Mouse (Mus musculus): ENCODE measurements around the gene Lce1a1. TPM values are rescaled to one million over a fixed set of nuclear protein-coding genes. Genes with fewer than 3 reads are reported as not detected.

The Lce1a1 gene
- not detected for polyA plus RNA-seq (2012; fragmentation: generic; extraction: Trizol)

GRCm38 (mm10) chr3:92648207-92648606 lies at the start of gene Lce1a1:
Gene Lce1a1 (minus strand): TSS chr3:92648307.

GRCm38 (mm10) chr3:92687110-92687509 lies 39.0 kb upstream of the Lce1a1 start, which contains the start of gene Lce1d:
Gene Lce1d (minus strand): TSS chr3:92687210.

GRCm38 (mm10) chr3:92678947-92679346 lies 30.8 kb upstream of the Lce1a1 start, which contains the start of gene Lce1c:
Gene Lce1c (plus strand): TSS chr3:92679247.

GRCm38 (mm10) chr3:92670215-92670614 lies 22.1 kb upstream of the Lce1a1 start, which contains the start of gene Lce1a2:
Gene Lce1a2 (minus strand): TSS chr3:92670315.

GRCm38 (mm10) chr3:92656826-92657225 lies 8.7 kb upstream of the Lce1a1 start, which contains the start of gene Lce1b:
Gene Lce1b (minus strand): TSS chr3:92656926.

GRCm38 (mm10) chr3:92621560-92621959 lies 26.5 kb downstream of the Lce1a1 start, which contains the start of gene Lce6a:
Gene Lce6a (minus strand): TSS chr3:92621660.

GRCm38 (mm10) chr3:92607392-92607791 lies 40.7 kb downstream of the Lce1a1 start, which contains the start of gene 2210017I01Rik:
Gene 2210017I01Rik (minus strand): TSS chr3:92607492.

Other genes with a start within 250 kb of the Lce1a1 start
- gene Sprr2i, start 240.3 kb downstream of the Lce1a1 start, polyA plus RNA-seq (2012; fragmentation: generic; extraction: Trizol): not detected
- under 1 TPM in 1 of 2 experiments, not detected in 1; 0.15 TPM for gene Sprr2j-ps, start 230.2 kb downstream of the Lce1a1 start, polyA plus RNA-seq (2012; fragmentation: generic; extraction: Trizol)
- 10 to 100 TPM in 1 of 2 experiments, 1 to 10 TPM in 1; 6.3 to 13.3 TPM for gene Gm9774, start 218.9 kb downstream of the Lce1a1 start, polyA plus RNA-seq (2012; fragmentation: generic; extraction: Trizol)
- gene Sprr2k, start 215.7 kb downstream of the Lce1a1 start, polyA plus RNA-seq (2012; fragmentation: generic; extraction: Trizol): 1 to 10 TPM in 1 of 2 experiments, under 1 TPM in 1; 0.38 to 2.1 TPM
- gene Sprr1b, start 209.5 kb downstream of the Lce1a1 start, polyA plus RNA-seq (2012; fragmentation: generic; extraction: Trizol): not detected
- gene Sprr3, start 189.6 kb downstream of the Lce1a1 start, polyA plus RNA-seq (2012; fragmentation: generic; extraction: Trizol): not detected
- 10 to 100 TPM in 1 of 2 experiments, 1 to 10 TPM in 1; 4.8 to 21.7 TPM for gene Sprr1a, start 162.4 kb downstream of the Lce1a1 start, polyA plus RNA-seq (2012; fragmentation: generic; extraction: Trizol)
- gene Sprr4, start 147.8 kb downstream of the Lce1a1 start, polyA plus RNA-seq (2012; fragmentation: generic; extraction: Trizol): not detected
- gene 2310046K23Rik, start 113.8 kb downstream of the Lce1a1 start, polyA plus RNA-seq (2012; fragmentation: generic; extraction: Trizol): not detected
- gene Ivl, start 74.6 kb downstream of the Lce1a1 start, polyA plus RNA-seq (2012; fragmentation: generic; extraction: Trizol): under 1 TPM; 0.01 to 0.02 TPM
- not detected for gene Smcp, start 59.3 kb downstream of the Lce1a1 start, polyA plus RNA-seq (2012; fragmentation: generic; extraction: Trizol)
- gene 2210017I01Rik, start 40.8 kb downstream of the Lce1a1 start, polyA plus RNA-seq (2012; fragmentation: generic; extraction: Trizol): not detected
- gene Lce6a, start 26.6 kb downstream of the Lce1a1 start, polyA plus RNA-seq (2012; fragmentation: generic; extraction: Trizol): not detected
- gene Lce1b, start 8.6 kb upstream of the Lce1a1 start, polyA plus RNA-seq (2012; fragmentation: generic; extraction: Trizol): not detected
- not detected for gene Lce1a2, start 22.0 kb upstream of the Lce1a1 start, polyA plus RNA-seq (2012; fragmentation: generic; extraction: Trizol)
- gene Lce1c, start 30.9 kb upstream of the Lce1a1 start, polyA plus RNA-seq (2012; fragmentation: generic; extraction: Trizol): not detected
- gene Lce1d, start 38.9 kb upstream of the Lce1a1 start, polyA plus RNA-seq (2012; fragmentation: generic; extraction: Trizol): not detected
- not detected for gene Lce1e, start 60.8 kb upstream of the Lce1a1 start, polyA plus RNA-seq (2012; fragmentation: generic; extraction: Trizol)
- not detected for gene Lce1f, start 72.0 kb upstream of the Lce1a1 start, polyA plus RNA-seq (2012; fragmentation: generic; extraction: Trizol)
- gene Gm38119, start 90.8 kb upstream of the Lce1a1 start, polyA plus RNA-seq (2012; fragmentation: generic; extraction: Trizol): not detected
- under 1 TPM in 1 of 2 experiments, not detected in 1; 0.39 TPM for gene Lce1g, start 104.0 kb upstream of the Lce1a1 start, polyA plus RNA-seq (2012; fragmentation: generic; extraction: Trizol)
- gene Lce1h, start 116.8 kb upstream of the Lce1a1 start, polyA plus RNA-seq (2012; fragmentation: generic; extraction: Trizol): under 1 TPM in 1 of 2 experiments, not detected in 1; 0.08 TPM
- gene Lce1i, start 130.6 kb upstream of the Lce1a1 start, polyA plus RNA-seq (2012; fragmentation: generic; extraction: Trizol): not detected
- not detected for gene Lce1j, start 142.2 kb upstream of the Lce1a1 start, polyA plus RNA-seq (2012; fragmentation: generic; extraction: Trizol)
- not detected for gene Lce1k, start 159.6 kb upstream of the Lce1a1 start, polyA plus RNA-seq (2012; fragmentation: generic; extraction: Trizol)
- under 1 TPM in 1 of 2 experiments, not detected in 1; 0.04 TPM for gene Kprp, start 178.9 kb upstream of the Lce1a1 start, polyA plus RNA-seq (2012; fragmentation: generic; extraction: Trizol)
- not detected for gene Lce1l, start 203.0 kb upstream of the Lce1a1 start, polyA plus RNA-seq (2012; fragmentation: generic; extraction: Trizol)
- gene 2310050C09Rik, start 221.9 kb upstream of the Lce1a1 start, polyA plus RNA-seq (2012; fragmentation: generic; extraction: Trizol): not detected